Mouse (Mus musculus): ENCODE measurements around the gene Pold2. TPM values are rescaled to one million over a fixed set of nuclear protein-coding genes. Genes with fewer than 3 reads are reported as not detected.
A peak's percentile ranks its signal among the peaks of the same experiment; 100 is the strongest.

The Pold2 gene
- polyA plus RNA-seq, 1 experiment from 2014 or later = 86.8 TPM

DNA sequence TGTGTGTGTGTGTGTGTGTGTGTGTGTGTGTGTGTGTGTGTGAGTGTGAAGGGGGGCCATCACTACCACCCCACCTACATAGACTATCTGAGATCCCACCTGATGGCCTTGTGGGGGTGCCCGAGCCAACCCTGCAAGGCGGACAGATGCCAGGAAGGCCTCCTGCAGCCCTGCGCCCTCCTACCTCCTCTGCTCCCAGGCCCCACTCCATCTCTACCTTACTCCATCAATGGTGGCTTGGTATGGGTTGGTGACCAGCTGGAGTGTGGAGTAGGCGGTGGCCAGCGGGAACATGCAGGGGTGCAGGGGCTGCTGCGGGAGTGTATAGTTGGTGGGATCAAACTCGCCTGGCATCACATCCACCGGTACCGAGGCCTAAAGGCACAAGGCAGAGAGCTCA lies 4.9 kb downstream of the Pold2 start:
- no peak overlapping the region for H3K9ac ChIP-seq (ENCODE audit: low read depth, low read length)
- H3K36me3 ChIP-seq (ENCODE audit: control insufficient read depth, insufficient read depth, low read length) = peaks cover 44% of the 10 kb centered on the region
- no peak overlapping the region for H3K27ac ChIP-seq (ENCODE audit: low read depth, low read length)
- H3K27me3 ChIP-seq (ENCODE audit: control insufficient read depth, insufficient read depth, low read length) = no peaks in the 10 kb centered on the region
- no peaks in the 10 kb centered on the region for H3K9me3 ChIP-seq (replicated peaks; ENCODE audit: control insufficient read depth, low read length)
- H3K4me1 ChIP-seq (ENCODE audit: control insufficient read depth, insufficient read depth, low read length) = peaks cover 5% of the 10 kb centered on the region
- 94% methylated on average over 9 of the region's 9 CpGs for WGBS (ENCODE audit: insufficient replicate concordance)
- H3K4me2 ChIP-seq = no peak overlapping the region
- ATAC-seq (replicated peaks; ENCODE audit: insufficient number of reproducible peaks, low FRiP score, low TSS enrichment) = no peak
- no peak overlapping the region for H3K4me3 ChIP-seq (ENCODE audit: low read depth, low read length)

DNA sequence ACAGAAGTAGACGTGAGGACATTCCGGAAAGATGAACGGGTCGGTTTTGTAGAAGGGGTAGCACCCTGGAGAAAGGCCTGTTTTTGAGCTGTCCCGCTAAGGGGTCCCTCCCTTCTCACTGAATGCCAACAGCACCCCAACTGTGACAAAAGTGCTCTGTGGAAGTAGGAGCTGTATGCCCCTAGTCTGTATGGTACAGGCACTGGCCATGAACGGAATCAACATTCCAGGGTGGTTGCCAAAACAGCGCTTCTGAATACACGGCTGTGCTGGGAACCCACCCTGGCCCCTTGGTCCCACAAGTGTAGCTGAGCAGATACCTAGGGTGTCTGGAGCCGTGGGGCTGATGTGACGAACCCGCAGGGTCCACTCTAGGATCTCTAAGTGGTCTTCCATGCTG lies 5.4 kb downstream of the Pold2 start:
- ATAC-seq (replicated peaks; ENCODE audit: insufficient number of reproducible peaks, low FRiP score, low TSS enrichment) = no peak
- Histone ChIP-seq H3K27ac (ENCODE audit: low read depth, low read length) (no peak overlapping the region), H3K4me1 (ENCODE audit: control insufficient read depth, insufficient read depth, low read length) (peaks cover 5% of the 10 kb centered on the region), H3K27me3 (ENCODE audit: control insufficient read depth, insufficient read depth, low read length) (no peaks in the 10 kb centered on the region), H3K9ac (ENCODE audit: low read depth, low read length) (no peak overlapping the region), H3K4me3 (ENCODE audit: low read depth, low read length) (no peak overlapping the region), H3K4me2 (no peak overlapping the region), H3K36me3 (ENCODE audit: control insufficient read depth, insufficient read depth, low read length) (peaks cover 45% of the 10 kb centered on the region), H3K9me3 (replicated peaks; ENCODE audit: control insufficient read depth, low read length) (no peaks in the 10 kb centered on the region)
- 91% methylated on average over 11 of the region's 11 CpGs for WGBS (ENCODE audit: insufficient replicate concordance)

DNA sequence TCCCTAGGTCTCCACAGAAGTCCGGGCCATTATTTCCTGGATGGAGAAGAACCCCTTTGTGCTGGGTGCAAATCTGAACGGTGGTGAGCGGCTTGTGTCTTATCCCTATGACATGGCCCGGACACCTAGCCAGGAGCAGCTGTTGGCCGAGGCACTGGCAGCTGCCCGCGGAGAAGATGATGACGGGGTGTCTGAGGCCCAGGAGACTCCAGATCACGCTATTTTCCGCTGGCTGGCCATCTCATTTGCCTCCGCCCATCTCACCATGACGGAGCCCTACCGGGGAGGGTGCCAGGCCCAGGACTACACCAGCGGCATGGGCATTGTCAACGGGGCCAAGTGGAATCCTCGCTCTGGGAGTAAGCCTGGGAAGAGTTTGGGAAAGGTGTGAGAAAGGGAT lies 8.0 kb downstream of the Pold2 start:
- H3K4me3 ChIP-seq (ENCODE audit: low read depth, low read length) = no peak overlapping the region
- peaks cover 45% of the 10 kb centered on the region for H3K36me3 ChIP-seq (ENCODE audit: control insufficient read depth, insufficient read depth, low read length)
- 87% methylated on average over 16 of the region's 16 CpGs for WGBS (ENCODE audit: insufficient replicate concordance)
- H3K9ac ChIP-seq (ENCODE audit: low read depth, low read length) = no peak overlapping the region
- H3K27ac ChIP-seq (ENCODE audit: low read depth, low read length) = no peak overlapping the region
- no peaks in the 10 kb centered on the region for H3K9me3 ChIP-seq (replicated peaks; ENCODE audit: control insufficient read depth, low read length)
- no peak overlapping the region for H3K4me2 ChIP-seq
- H3K4me1 ChIP-seq (ENCODE audit: control insufficient read depth, insufficient read depth, low read length) = no peaks in the 10 kb centered on the region
- no peaks in the 10 kb centered on the region for H3K27me3 ChIP-seq (ENCODE audit: control insufficient read depth, insufficient read depth, low read length)
- no peak for ATAC-seq (replicated peaks; ENCODE audit: insufficient number of reproducible peaks, low FRiP score, low TSS enrichment)

DNA sequence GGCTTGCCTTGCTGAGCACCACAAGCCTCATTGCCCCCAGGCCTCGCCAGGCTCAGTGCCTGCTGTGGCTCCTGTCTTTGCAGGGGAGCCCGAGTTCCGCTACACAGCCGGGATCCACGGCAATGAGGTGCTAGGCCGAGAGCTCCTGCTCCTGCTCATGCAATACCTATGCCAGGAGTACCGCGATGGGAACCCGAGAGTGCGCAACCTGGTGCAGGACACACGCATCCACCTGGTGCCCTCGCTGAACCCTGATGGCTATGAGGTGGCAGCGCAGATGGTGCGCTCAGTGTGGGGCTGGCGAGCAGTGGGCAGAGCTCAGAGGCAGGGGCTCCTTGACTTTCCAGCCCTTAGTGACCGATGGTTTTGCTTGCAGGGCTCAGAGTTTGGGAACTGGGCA lies 8.8 kb downstream of the Pold2 start:
- no peak overlapping the region for H3K27ac ChIP-seq (ENCODE audit: low read depth, low read length)
- H3K9ac ChIP-seq (ENCODE audit: low read depth, low read length) = no peak overlapping the region
- WGBS (ENCODE audit: insufficient replicate concordance) = 92% methylated on average over 16 of the region's 16 CpGs
- peaks cover 39% of the 10 kb centered on the region for H3K36me3 ChIP-seq (ENCODE audit: control insufficient read depth, insufficient read depth, low read length)
- no peak overlapping the region for H3K4me2 ChIP-seq
- ATAC-seq (replicated peaks; ENCODE audit: insufficient number of reproducible peaks, low FRiP score, low TSS enrichment) = no peak
- no peaks in the 10 kb centered on the region for H3K27me3 ChIP-seq (ENCODE audit: control insufficient read depth, insufficient read depth, low read length)
- no peak overlapping the region for H3K4me3 ChIP-seq (ENCODE audit: low read depth, low read length)
- no peaks in the 10 kb centered on the region for H3K4me1 ChIP-seq (ENCODE audit: control insufficient read depth, insufficient read depth, low read length)
- no peaks in the 10 kb centered on the region for H3K9me3 ChIP-seq (replicated peaks; ENCODE audit: control insufficient read depth, low read length)

DNA sequence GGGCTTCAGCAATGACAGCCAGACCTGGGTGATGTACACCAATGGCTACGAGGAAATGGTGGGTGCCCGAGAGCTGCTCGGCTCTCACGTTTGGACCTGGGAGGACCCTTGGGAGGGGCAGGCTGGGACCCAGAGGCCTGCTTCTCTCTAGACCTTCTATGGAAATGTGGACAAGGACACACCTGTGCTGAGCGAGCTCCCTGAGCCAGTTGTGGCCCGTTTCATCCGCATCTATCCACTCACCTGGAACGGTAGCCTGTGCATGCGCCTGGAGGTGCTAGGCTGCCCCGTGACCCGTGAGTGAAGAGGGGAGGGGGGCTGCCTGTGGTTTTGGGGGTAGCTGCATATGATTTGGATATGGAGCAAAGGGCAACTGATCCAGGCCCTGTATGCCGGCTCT lies 9.8 kb downstream of the Pold2 start:
- Histone ChIP-seq H3K9me3 (replicated peaks; ENCODE audit: control insufficient read depth, low read length) (no peaks in the 10 kb centered on the region), H3K36me3 (ENCODE audit: control insufficient read depth, insufficient read depth, low read length) (peaks cover 29% of the 10 kb centered on the region), H3K9ac (ENCODE audit: low read depth, low read length) (no peak overlapping the region), H3K27ac (ENCODE audit: low read depth, low read length) (no peak overlapping the region), H3K27me3 (ENCODE audit: control insufficient read depth, insufficient read depth, low read length) (no peaks in the 10 kb centered on the region), H3K4me1 (ENCODE audit: control insufficient read depth, insufficient read depth, low read length) (no peaks in the 10 kb centered on the region; the same call in 1 of the 2 replicates), H3K4me2 (no peak overlapping the region), H3K4me3 (ENCODE audit: low read depth, low read length) (no peak overlapping the region)
- ATAC-seq (replicated peaks; ENCODE audit: insufficient number of reproducible peaks, low FRiP score, low TSS enrichment) = no peak
- WGBS (ENCODE audit: insufficient replicate concordance) = 87% methylated on average over 12 of the region's 12 CpGs

DNA sequence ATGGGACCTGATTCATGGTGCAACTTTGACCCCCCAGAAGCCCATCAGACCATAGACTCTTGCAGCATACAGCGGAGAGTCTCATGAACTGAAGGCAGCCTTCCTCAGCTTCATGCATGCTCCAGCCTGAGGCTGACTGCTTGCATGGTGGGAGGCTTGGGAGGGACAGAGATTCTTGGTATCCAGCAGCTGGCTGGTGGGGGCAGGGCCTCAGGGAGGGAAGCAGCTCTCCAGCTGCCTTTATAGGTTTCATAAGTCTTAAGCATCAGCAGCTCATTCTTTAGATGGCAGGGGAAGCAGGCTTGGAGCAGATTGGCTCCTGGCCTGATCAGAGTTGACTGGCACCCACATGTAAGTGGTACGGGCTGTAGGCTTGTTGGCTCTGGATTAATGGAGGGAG lies 10.9 kb downstream of the Pold2 start:
- H3K9me3 ChIP-seq (replicated peaks; ENCODE audit: control insufficient read depth, low read length) = no peaks in the 10 kb centered on the region
- WGBS (ENCODE audit: insufficient replicate concordance) = 82% methylated on average over 2 of the region's 2 CpGs
- no peak overlapping the region for H3K9ac ChIP-seq (ENCODE audit: low read depth, low read length)
- no peaks in the 10 kb centered on the region for H3K27me3 ChIP-seq (ENCODE audit: control insufficient read depth, insufficient read depth, low read length)
- ATAC-seq (replicated peaks; ENCODE audit: insufficient number of reproducible peaks, low FRiP score, low TSS enrichment) = no peak
- H3K4me1 ChIP-seq (ENCODE audit: control insufficient read depth, insufficient read depth, low read length) = peaks cover 7% of the 10 kb centered on the region
- peaks cover 22% of the 10 kb centered on the region for H3K36me3 ChIP-seq (ENCODE audit: control insufficient read depth, insufficient read depth, low read length)
- no peak overlapping the region for H3K4me3 ChIP-seq (ENCODE audit: low read depth, low read length)
- no peak overlapping the region for H3K27ac ChIP-seq (ENCODE audit: low read depth, low read length)
- H3K4me2 ChIP-seq = no peak overlapping the region

DNA sequence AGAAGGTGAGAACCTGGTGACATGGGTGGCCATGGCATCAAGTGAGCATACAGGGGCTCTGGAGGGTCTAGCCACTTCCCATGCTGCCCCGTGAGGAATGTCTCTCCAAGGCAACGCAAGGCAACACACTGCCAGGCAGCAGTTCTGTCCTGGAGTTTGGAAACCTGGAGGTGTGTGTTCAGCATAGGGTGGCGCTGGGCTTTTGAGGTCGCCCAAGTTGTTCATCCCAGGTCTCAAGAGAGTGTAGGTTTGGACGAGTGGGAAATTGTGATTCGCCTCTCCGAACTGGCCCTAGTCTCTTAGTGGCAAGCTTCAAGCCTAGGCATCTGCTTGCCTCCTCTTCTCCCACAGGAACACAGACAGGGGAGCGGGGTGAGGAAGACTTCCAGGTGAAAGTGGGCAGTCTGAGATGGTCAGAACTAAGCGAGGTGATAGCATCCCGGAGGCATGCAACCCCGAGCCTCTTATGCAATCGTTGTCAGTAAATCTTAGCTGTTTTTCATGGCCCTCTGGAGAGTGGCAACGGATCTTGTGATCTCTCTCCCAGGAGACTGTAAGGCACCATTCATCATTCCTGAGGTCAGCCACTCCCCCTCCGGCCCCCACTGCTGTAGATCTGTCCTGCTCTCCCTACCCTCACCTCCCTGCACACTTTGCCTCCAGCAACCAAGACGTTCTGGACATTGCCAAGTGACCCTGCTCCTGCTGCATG lies 15.5 kb downstream of the Pold2 start:
- Histone ChIP-seq H3K36me3 (ENCODE audit: control insufficient read depth, insufficient read depth, low read length) (peaks cover 1% of the 10 kb centered on the region; the same call in 1 of the 2 replicates), H3K9ac (ENCODE audit: low read depth, low read length) (peak overlapping the region; percentile 78), H3K4me2 (peak overlapping the region; percentile 83), H3K9me3 (replicated peaks; ENCODE audit: control insufficient read depth, low read length) (peaks cover 4% of the 10 kb centered on the region), H3K4me1 (ENCODE audit: control insufficient read depth, insufficient read depth, low read length) (peaks cover 14% of the 10 kb centered on the region), H3K27ac (ENCODE audit: low read depth, low read length) (no peak overlapping the region), H3K4me3 (ENCODE audit: low read depth, low read length) (peak overlapping the region; percentile 58), H3K27me3 (ENCODE audit: control insufficient read depth, insufficient read depth, low read length) (peaks cover 5% of the 10 kb centered on the region; the same call in 1 of the 2 replicates)
- no peak for ATAC-seq (replicated peaks; ENCODE audit: insufficient number of reproducible peaks, low FRiP score, low TSS enrichment)
- 14% methylated on average over 15 of the region's 15 CpGs for WGBS (ENCODE audit: insufficient replicate concordance)

DNA sequence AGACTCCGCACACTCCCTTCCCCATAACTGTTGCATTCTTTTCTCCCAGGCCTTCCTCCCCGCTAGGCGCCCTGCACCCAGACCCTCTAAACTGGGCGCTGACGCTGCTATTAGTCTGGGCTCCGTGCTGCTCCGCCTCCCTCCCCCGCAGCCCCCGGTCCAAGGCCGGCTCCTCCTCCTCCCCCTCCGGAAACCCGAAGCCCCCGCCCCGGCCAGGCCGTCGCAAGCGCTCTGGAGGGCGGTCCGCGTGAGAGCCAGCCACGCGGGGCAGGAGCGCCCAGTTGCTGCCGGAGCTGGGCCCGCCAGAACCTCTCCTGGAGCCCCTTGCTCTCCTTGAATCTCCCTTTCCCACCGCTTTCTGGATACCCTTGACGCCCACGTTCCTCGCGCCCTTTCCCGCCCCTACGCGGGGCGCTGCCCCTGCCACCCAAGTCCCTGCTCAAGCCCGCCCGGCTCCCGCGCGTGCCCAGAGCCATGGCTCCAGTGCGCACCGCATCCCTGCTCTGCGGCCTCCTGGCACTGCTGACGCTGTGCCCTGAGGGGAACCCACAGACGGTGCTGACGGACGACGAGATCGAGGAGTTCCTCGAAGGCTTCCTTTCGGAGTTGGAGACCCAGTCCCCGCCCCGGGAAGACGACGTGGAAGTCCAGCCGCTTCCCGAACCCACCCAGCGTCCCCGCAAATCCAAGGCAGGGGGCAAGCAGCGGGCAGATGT lies 16.3 kb downstream of the Pold2 start, which contains the start of gene Aebp1:
Gene Aebp1 (plus strand): TSS at position 270 of the 716 bp plus-strand sequence.
- H3K27ac ChIP-seq (ENCODE audit: low read depth, low read length) = no peak within 1 kb of the TSS
- peaks cover 5% of the 10 kb centered on the region; the same call in 1 of the 2 replicates for H3K27me3 ChIP-seq (ENCODE audit: control insufficient read depth, insufficient read depth, low read length)
- H3K36me3 ChIP-seq (ENCODE audit: control insufficient read depth, insufficient read depth, low read length) = no peaks in the 10 kb centered on the region
- peak; percentile 36 for ATAC-seq (replicated peaks; ENCODE audit: insufficient number of reproducible peaks, low FRiP score, low TSS enrichment)
- peak within 1 kb of the TSS; percentile 83 for H3K4me2 ChIP-seq
- H3K9me3 ChIP-seq (replicated peaks; ENCODE audit: control insufficient read depth, low read length) = peaks cover 4% of the 10 kb centered on the region
- WGBS (ENCODE audit: insufficient replicate concordance) = 2% methylated on average over 59 of the region's 59 CpGs
- peak within 1 kb of the TSS; percentile 78 for H3K9ac ChIP-seq (ENCODE audit: low read depth, low read length)
- peak within 1 kb of the TSS; percentile 58 for H3K4me3 ChIP-seq (ENCODE audit: low read depth, low read length)
- H3K4me1 ChIP-seq (ENCODE audit: control insufficient read depth, insufficient read depth, low read length) = peaks cover 15% of the 10 kb centered on the region
